Mouse (Mus musculus) macrophage (primary cell): Measurements from ENCODE around the gene Herpud1. TPM values are rescaled to one million over a fixed set of nuclear protein-coding genes. Genes with fewer than 3 reads are reported as not detected.

Experiments
- H3K27ac ChIP-seq: fragments of 350-480 bp; formaldehyde crosslinking; 2 replicates; pipeline ENCODE4 v1.9.0; 2021
- H3K36me3 ChIP-seq: fragments of 350-480 bp; formaldehyde crosslinking; 2 replicates; pipeline ENCODE4 v1.9.0; 2021; ENCODE audit errors: inconsistent target
- H3K4me3 ChIP-seq: fragments of 350-480 bp; formaldehyde crosslinking; 2 replicates; pipeline ENCODE4 v1.9.0; 2021; ENCODE audit errors: inconsistent target
- H3K79me2 ChIP-seq: fragments of 350-480 bp; formaldehyde crosslinking; 2 replicates; pipeline ENCODE4 v1.9.0; 2021; ENCODE audit errors: inconsistent target
- WGBS: methylation state at CpG from one replicate; pipeline ENCODE4 v1.1.7; 2026; ENCODE audit warnings: inconsistent platforms; ENCODE audit not compliant: missing documents; 5-methylcytosine and 5-hydroxymethylcytosine counted together
- polyA plus RNA-seq: library from polyadenylated mRNA; stranded (reverse); fragments of 250-400 nt; gene quantifications from 3 replicates; pipeline ENCODE4 v1.2.4, GENCODE M21; 2018; ENCODE audit warnings: inconsistent platforms

The Herpud1 gene
- polyA plus RNA-seq, 1 experiment from 2014 or later: 22.0 TPM

DNA sequence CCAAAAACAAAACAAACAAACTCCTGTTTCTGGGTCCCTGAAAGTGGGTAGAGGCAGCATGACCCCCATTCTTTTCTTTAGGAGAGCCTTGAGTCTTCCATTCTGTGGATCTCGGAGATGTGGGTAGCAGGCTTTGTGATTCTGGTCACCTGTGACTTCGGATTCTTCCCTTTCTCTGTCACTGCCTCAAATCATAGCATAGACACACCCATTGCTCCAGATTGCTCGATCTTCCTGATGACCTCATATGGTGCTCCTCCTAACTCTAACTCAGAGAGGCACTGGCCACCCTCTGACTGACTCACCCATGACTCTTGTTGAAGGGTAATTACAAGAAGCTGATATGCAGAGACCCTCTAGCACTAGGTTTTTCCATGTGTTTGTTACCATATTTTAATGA is 50.7 kb downstream of the Herpud1 start:
- no peak overlapping the region for H3K27ac ChIP-seq
- WGBS: 70% methylated on average over 3 of the region's 3 CpGs
- no peak overlapping the region for H3K4me3 ChIP-seq
- H3K79me2 ChIP-seq: peaks cover 89% of the 10 kb centered on the region
- no peaks in the 10 kb centered on the region; the same call in 1 of the 2 replicates for H3K36me3 ChIP-seq

DNA sequence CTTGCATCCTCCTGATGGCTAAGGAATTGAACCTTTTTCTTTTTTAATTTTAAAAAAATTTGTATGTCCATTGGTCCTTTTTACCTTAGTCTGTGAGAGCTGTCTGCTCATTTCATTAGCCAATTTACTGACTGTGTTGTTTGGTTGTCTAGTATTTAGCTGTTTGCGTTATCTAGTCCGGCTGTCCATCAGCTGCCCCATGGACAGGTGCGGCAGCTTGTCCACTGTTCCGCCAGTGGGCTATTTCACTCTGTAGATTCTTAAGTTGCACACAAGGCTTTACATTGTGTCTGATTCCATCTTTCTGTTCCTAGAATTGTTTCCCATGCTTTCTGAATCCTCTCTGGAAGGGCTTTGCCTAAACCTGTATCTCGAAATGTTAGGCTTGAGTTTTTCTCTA is 52.4 kb downstream of the Herpud1 start:
- WGBS: 96% methylated on average over 5 of the region's 5 CpGs
- Histone ChIP-seq H3K36me3 (no peaks in the 10 kb centered on the region; the same call in 1 of the 2 replicates), H3K4me3 (no peak overlapping the region), H3K27ac (no peak overlapping the region), H3K79me2 (peaks cover 98% of the 10 kb centered on the region)

GRCm38 (mm10) chr8:94439691-94440090 is 53.5 kb downstream of the Herpud1 start:
- Histone ChIP-seq H3K79me2 (peaks cover 100% of the 10 kb centered on the region), H3K27ac (no peak overlapping the region), H3K4me3 (no peak overlapping the region), H3K36me3 (no peaks in the 10 kb centered on the region; the same call in 1 of the 2 replicates)

- Histone ChIP-seq H3K36me3 (peaks cover 6% of the 10 kb centered on the region; the same call in 1 of the 2 replicates), H3K79me2 (peaks cover 100% of the 10 kb centered on the region), H3K4me3 (no peak overlapping the region), H3K27ac (no peak overlapping the region)
- WGBS: 100% methylated on average over 1 of the region's 1 CpGs
Observed at GRCm38 (mm10) chr8:94440389-94440788, 54.2 kb downstream of the Herpud1 start.

DNA sequence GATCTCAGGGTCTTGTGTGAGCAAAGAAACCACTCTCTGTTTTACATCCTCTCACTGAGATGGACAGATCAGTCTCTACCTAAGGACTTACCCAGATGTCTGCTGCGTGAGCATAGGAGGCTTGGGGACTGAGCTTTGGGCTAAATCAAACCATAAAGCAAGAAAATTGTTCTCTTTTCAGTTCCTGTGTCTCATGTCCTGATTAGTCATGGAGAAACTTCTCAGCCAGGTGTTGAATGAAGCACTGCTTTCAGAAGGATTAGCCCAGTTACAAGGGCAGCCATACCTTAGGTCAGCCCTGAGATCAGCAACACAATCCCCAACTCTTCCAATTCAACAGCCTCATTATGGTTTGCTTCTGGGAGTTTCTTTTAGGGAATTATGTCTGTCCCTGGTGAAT is 55.4 kb downstream of the Herpud1 start:
- no peak overlapping the region for H3K4me3 ChIP-seq
- H3K36me3 ChIP-seq: peaks cover 10% of the 10 kb centered on the region; the same call in 1 of the 2 replicates
- WGBS: 100% methylated on average over 1 of the region's 1 CpGs
- peaks cover 95% of the 10 kb centered on the region for H3K79me2 ChIP-seq
- H3K27ac ChIP-seq: no peak overlapping the region

DNA sequence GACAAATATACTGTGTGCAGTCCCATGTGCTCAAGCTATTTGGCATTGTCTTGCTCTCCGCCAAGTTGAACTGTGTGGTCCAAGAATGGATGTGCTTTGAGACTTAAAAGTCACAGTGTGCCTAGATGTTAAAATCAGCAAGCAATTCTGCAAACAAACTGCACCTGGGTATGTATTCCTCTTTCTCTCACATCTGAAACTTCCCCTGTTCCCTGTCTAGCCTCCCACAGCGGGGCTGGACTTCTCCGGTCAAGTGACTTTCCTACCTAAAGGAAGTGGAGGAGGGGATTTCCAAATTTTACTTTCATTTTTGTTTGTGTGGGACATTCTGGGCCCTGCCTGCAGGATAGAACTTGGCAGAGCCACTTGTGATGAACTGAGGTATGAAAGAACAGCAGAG is 56.9 kb downstream of the Herpud1 start:
- WGBS: 45% methylated on average over 3 of the region's 3 CpGs
- Histone ChIP-seq H3K36me3 (peaks cover 10% of the 10 kb centered on the region; the same call in 1 of the 2 replicates), H3K4me3 (no peak overlapping the region), H3K79me2 (peaks cover 95% of the 10 kb centered on the region), H3K27ac (no peak overlapping the region)

DNA sequence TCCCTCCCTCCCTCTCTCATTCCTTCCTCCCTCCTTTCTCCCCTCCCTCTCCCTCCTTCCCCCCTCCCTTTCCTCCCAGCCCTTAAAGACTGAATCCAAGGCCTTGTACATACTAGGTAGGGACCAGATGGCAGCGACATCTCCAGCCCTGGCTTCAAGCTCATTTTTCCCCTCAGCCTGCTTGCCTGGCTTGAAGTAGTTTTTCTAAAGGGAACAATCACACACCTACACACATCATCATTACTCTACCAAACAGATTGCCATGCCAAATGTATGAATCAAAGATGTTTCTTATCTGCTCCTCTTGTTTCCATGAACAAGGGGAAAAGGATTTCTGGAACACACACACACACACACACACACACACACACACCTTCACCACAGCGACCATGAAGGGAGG is 58.2 kb downstream of the Herpud1 start:
- H3K27ac ChIP-seq: no peak overlapping the region
- 89% methylated on average over 1 of the region's 2 CpGs for WGBS
- H3K4me3 ChIP-seq: no peak overlapping the region
- peaks cover 23% of the 10 kb centered on the region; the same call in 1 of the 2 replicates for H3K36me3 ChIP-seq
- H3K79me2 ChIP-seq: peaks cover 95% of the 10 kb centered on the region

Other genes starting within 250 kb of the Herpud1 start
- gene Mt4, start 249.2 kb upstream of the Herpud1 start, polyA plus RNA-seq: not detected in 3 replicates
- gene Mt3, start 233.8 kb upstream of the Herpud1 start, polyA plus RNA-seq: not detected in 3 replicates
- 23.3 to 71.9 TPM (median 36.5 TPM) in 3 replicates for gene Mt2, start 213.8 kb upstream of the Herpud1 start, polyA plus RNA-seq
- 337 to 418 TPM (median 412 TPM) in 3 replicates for gene Mt1, start 207.4 kb upstream of the Herpud1 start, polyA plus RNA-seq
- 20.6 to 35.1 TPM (median 24.9 TPM) in 3 replicates for gene Nup93, start 171.9 kb upstream of the Herpud1 start, polyA plus RNA-seq
- not detected in 3 replicates for gene Slc12a3, start 57.2 kb upstream of the Herpud1 start, polyA plus RNA-seq
- 28.0 to 62.9 TPM (median 33.5 TPM) in 3 replicates for gene Nlrc5, start 47.9 kb downstream of the Herpud1 start, polyA plus RNA-seq
- 33.7 to 64.1 TPM (median 62.3 TPM) in 3 replicates for gene Cpne2, start 146.6 kb downstream of the Herpud1 start, polyA plus RNA-seq
- 18.0 to 19.1 TPM (median 18.7 TPM) in 3 replicates for gene Rspry1, start 215.5 kb downstream of the Herpud1 start, polyA plus RNA-seq
- gene Fam192a, start 215.6 kb downstream of the Herpud1 start, polyA plus RNA-seq: 34.2 to 149 TPM (median 39.7 TPM) in 3 replicates